Mouse (Mus musculus) thymus, adult 2 months (tissue): Measurements from ENCODE around the gene Fam83e. TPM values are rescaled to one million over a fixed set of nuclear protein-coding genes. Genes with fewer than 3 reads are reported as not detected.

Experiments used
- DNase-seq: peaks from one replicate; pipeline ENCODE4 v3.0.0; 2021
- H3K27ac ChIP-seq: fragments of 200-500 bp; 2 replicates; pipeline ENCODE4 v1.5.1; 2012; ENCODE audit warnings: low read length, control low read depth; ENCODE audit not compliant: control insufficient read depth, insufficient read depth
- H3K27me3 ChIP-seq: fragments of 200-500 bp; 2 replicates; pipeline ENCODE4 v1.6.1; 2012; ENCODE audit warnings: mild to moderate bottlenecking, low read length, moderate library complexity, mixed read lengths; ENCODE audit not compliant: control insufficient read depth, insufficient read depth
- H3K36me3 ChIP-seq: fragments of 200-500 bp; 2 replicates; pipeline ENCODE4 v1.6.1; 2012; ENCODE audit warnings: mild to moderate bottlenecking, low read length, moderate library complexity; ENCODE audit not compliant: control insufficient read depth, insufficient read depth
- H3K4me1 ChIP-seq: fragments of 200-500 bp; replicated peaks from 2 replicates; pipeline ENCODE4 v1.6.1; 2012; ENCODE audit warnings: low read length; ENCODE audit not compliant: control insufficient read depth, insufficient read depth
- H3K4me3 ChIP-seq: fragments of 200-500 bp; 2 replicates; pipeline ENCODE4 v1.5.1; 2012; ENCODE audit warnings: mild to moderate bottlenecking, low read length, control low read depth, moderate library complexity; ENCODE audit not compliant: control insufficient read depth, insufficient read depth
- CTCF ChIP-seq: fragments of 200-500 bp; IDR thresholded peaks from 2 replicates; pipeline ENCODE4 v1.5.1; 2012; ENCODE audit warnings: mild to moderate bottlenecking, control low read depth, low read length, moderate library complexity, borderline replicate concordance; ENCODE audit not compliant: control insufficient read depth, poor library complexity, insufficient read depth; ENCODE audit errors: extremely low read depth
- POLR2A ChIP-seq: fragments of 200-500 bp; IDR thresholded peaks from 2 replicates; pipeline ENCODE4 v1.6.1; 2012; ENCODE audit warnings: mild to moderate bottlenecking, low read length, control low read depth, moderate library complexity; ENCODE audit not compliant: control insufficient read depth, poor library complexity, insufficient read depth; ENCODE audit errors: extremely low read depth
- WGBS: fragments of 180-500 bp; shearing (Covaris S2); methylation state at CpG from one replicate; pipeline ENCODE4 v1.1.7; 2018; 5-methylcytosine and 5-hydroxymethylcytosine counted together
- polyA plus RNA-seq: library from polyadenylated mRNA; depleted of rRNA; stranded (reverse); fragments of >200 nt; gene quantifications from 2 replicates; pipeline ENCODE4 v1.2.3, GENCODE M21; 2012

Gene Fam83e
- polyA plus RNA-seq, 1 experiment: 1.7 TPM

GRCm38 (mm10) chr7:45730727-45731431 lies 9.9 kb downstream of the Fam83e start:
- DNase-seq: peak; percentile 61
- Histone ChIP-seq H3K27ac (no peak overlapping the region), H3K4me3 (no peak overlapping the region), H3K27me3 (no peaks in the 10 kb centered on the region), H3K4me1 (peaks cover 32% of the 10 kb centered on the region), H3K36me3 (no peaks in the 10 kb centered on the region)
- TF ChIP-seq POLR2A (no peak), CTCF (peak; percentile 75; the same call in 1 of the 2 replicates)
- WGBS: 65% methylated on average over 16 of the region's 16 CpGs

- DNase-seq: peak; percentile 83
- H3K27ac ChIP-seq: peak overlapping the region; percentile 90
- TF ChIP-seq CTCF (no peak), POLR2A (peak; percentile 47; the same call in 1 of the 2 replicates)
- H3K27me3 ChIP-seq: no peaks in the 10 kb centered on the region
- peaks cover 32% of the 10 kb centered on the region for H3K4me1 ChIP-seq
- H3K36me3 ChIP-seq: no peaks in the 10 kb centered on the region
- 10% methylated on average over 5 of the region's 5 CpGs for WGBS
- no peak overlapping the region for H3K4me3 ChIP-seq
These were observed 12.5 kb downstream of the Fam83e start for GRCm38 (mm10) chr7:45733477-45733876.

DNA sequence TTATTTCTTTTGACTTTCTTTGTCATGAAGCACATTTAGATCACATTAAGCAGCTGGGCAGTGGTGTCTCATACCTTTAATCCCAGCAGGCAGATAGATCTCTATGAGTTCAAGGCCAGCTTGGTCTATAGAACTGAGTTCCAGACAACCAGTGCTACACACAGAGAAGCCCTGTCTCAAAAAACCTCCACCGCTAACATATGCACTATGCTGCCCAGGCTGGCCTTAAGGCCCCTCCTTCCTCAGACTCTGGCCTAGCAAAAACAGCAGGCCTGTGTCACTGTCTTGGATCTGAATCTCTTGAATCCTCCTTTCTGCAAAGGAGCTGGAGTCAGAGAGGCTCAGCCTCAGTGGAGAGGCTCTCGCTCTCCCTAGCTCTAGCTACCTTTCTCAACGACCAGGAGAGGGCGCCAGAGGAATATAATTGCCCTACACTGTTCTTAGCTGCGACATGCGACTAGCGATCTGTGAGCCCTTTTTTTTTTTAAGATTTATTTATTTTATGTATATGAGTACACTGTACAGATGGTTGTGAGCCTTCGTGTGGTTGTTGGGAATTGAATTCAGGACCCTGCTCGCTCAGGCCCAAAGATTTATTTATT lies 18.3 kb downstream of the Fam83e start:
- WGBS: 10% methylated on average over 9 of the region's 9 CpGs
- TF ChIP-seq POLR2A: no peak
- TF ChIP-seq CTCF: peak; percentile 45; the same call in 1 of the 2 replicates
- peak; percentile 82 for DNase-seq
- Histone ChIP-seq H3K27me3 (no peaks in the 10 kb centered on the region), H3K36me3 (no peaks in the 10 kb centered on the region), H3K4me3 (no peak overlapping the region), H3K4me1 (peaks cover 16% of the 10 kb centered on the region), H3K27ac (no peak overlapping the region)

- Histone ChIP-seq H3K36me3 (no peaks in the 10 kb centered on the region), H3K4me3 (no peak overlapping the region), H3K27ac (no peak overlapping the region), H3K27me3 (no peaks in the 10 kb centered on the region), H3K4me1 (peaks cover 16% of the 10 kb centered on the region)
- no peak for DNase-seq
- WGBS: 76% methylated on average over 10 of the region's 10 CpGs
- no peak for TF ChIP-seq POLR2A
- no peak for TF ChIP-seq CTCF
These were observed 18.8 kb downstream of the Fam83e start for GRCm38 (mm10) chr7:45739820-45740219.

DNA sequence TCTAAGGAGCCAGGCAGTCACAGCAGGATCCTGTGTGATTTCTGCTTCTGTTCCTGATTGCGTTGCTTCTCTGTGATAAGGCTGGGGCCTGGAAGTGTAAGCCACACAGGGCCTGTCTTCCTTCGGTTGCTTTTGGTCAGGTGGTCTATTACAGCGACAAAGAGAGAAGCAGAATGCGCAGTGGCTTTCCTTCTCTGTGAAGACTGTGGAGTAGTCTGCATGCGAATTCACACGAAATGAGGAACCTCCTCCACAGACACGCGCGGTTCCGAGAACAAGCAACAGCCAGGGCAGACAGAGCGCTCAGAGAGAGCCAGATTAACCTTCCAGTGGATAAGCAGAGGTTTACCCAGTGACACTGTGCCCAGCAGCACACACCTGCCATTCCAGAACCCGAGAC lies 20.3 kb downstream of the Fam83e start:
- Histone ChIP-seq H3K4me3 (peak overlapping the region; percentile 56), H3K36me3 (no peaks in the 10 kb centered on the region), H3K27me3 (no peaks in the 10 kb centered on the region), H3K27ac (peak overlapping the region; percentile 47), H3K4me1 (peaks cover 16% of the 10 kb centered on the region)
- 42% methylated on average over 12 of the region's 12 CpGs for WGBS
- TF ChIP-seq CTCF: no peak
- TF ChIP-seq POLR2A: no peak
- DNase-seq: no peak

DNA sequence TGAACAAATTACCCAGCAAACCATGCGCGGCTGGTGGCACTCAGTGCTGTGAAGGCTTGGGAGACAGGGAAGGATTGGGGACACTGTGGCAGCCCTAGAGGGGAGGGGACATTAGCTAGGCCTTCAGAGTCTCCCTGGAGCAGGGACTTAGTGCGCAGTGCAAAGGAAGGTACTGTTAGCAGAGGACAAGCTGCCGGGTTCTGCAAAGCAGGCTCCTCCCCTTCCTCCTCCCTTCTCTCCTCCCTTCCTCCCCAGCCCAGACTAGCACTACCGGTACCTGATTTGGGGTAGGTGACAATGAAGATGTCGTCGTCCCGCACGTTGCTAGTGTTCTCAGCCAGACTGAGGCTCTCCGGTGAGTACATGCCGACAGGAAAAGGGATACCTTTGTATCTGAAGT lies 20.8 kb downstream of the Fam83e start:
- peak; percentile 60; the same call in 1 of the 2 replicates for TF ChIP-seq POLR2A
- no peak for TF ChIP-seq CTCF
- H3K4me3 ChIP-seq: peak overlapping the region; percentile 56
- H3K27me3 ChIP-seq: no peaks in the 10 kb centered on the region
- peak overlapping the region; percentile 47 for H3K27ac ChIP-seq
- DNase-seq: peak; percentile 59
- H3K4me1 ChIP-seq: peaks cover 16% of the 10 kb centered on the region
- no peaks in the 10 kb centered on the region for H3K36me3 ChIP-seq
- 13% methylated on average over 11 of the region's 11 CpGs for WGBS

DNA sequence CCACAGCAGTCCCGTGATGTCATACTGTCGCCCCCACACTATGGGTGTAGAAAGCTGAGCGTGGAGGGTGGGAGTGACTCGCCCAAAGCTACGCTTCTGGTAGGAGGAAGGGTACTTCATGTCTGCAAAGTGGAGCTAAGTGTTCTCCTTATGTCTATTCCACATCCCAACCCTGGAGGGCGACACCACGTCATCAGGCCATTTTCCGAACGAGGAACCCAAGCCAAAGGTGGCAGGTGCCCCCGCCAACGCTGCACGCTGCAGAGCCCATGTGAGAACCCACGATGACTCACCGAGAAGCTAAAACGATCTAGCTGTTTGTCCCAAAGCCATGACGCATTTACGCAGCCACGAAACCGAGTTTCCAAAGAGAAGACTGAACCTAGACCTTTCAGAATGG lies 21.3 kb downstream of the Fam83e start:
- Histone ChIP-seq H3K4me3 (peak overlapping the region; percentile 56), H3K4me1 (peaks cover 16% of the 10 kb centered on the region), H3K27ac (peak overlapping the region; percentile 19), H3K27me3 (no peaks in the 10 kb centered on the region), H3K36me3 (no peaks in the 10 kb centered on the region)
- TF ChIP-seq CTCF (no peak), POLR2A (no peak)
- DNase-seq: no peak
- WGBS: 10% methylated on average over 19 of the region's 19 CpGs
